Mouse (Mus musculus): ENCODE measurements at regions not wholly inside any gene's neighbourhood (a gene's known extent, or its start where the extent isn't known, plus 50 kb on each side); places are given as distances from the start of the nearest gene placed in this dataset.

DNA sequence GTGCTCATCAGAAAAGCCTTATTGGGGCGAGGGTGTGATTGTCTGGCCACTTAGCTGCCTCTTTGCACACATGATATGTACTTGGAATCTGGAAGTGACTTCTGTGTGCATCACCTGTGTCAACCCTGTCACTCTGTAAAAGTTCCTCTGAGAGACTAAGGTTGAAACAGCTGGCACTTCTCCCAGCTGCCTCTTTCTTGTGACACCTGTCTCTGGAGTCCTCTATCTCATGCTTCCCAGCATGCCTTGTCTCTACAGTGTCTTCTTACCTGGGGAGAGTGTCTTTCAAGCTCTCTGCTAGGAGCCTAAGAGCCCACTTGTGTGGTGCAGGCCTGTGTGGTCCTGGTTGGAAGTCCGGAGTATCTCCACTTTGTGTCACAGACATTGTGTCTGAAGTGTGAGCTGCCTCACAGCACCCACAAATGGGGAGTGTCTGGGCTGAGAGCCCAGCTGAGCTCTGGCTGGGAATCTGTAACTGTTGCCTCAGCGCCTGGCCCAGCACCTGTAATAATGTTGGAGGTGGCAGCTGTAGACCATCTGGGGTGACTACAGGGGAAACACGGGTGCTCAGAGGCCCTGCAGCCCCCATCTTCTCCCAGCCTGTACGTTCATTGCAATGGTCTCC lies 81.7 kb upstream of the Id2 start:
- no peak for DNase-seq

- no peak for DNase-seq
Observed at GRCm38 (mm10) chr12:25177827-25178226, 80.9 kb upstream of the Id2 start.

- DNase-seq = no peak
Observed at GRCm38 (mm10) chr12:25176565-25176964, 79.6 kb upstream of the Id2 start.

- DNase-seq = no peak
Observed at GRCm38 (mm10) chr12:25173064-25173463, 76.1 kb upstream of the Id2 start.

DNA sequence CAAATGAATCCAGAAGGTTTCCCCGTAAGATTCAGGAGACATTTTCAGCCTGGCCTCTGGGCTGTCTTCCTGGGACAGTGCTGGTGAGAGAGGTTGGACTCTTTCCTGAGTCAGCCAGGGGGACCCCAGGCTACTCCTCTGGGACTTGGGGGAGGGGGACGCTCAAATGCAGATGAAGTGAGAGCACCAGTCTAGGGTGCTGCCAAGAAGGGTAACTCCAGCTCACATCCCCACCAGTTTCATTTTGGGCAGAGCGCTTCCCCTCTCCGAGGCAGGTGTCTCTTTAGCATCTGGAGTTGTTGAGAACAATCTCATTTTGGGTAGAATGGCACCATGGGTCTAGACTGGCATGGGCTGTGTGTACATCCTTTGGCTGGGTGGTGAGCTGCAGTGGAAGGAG lies 75.5 kb upstream of the Id2 start:
- DNase-seq = no peak

- DNase-seq = no peak
Observed at GRCm38 (mm10) chr12:25169611-25170010, 72.7 kb upstream of the Id2 start.

GRCm38 (mm10) chr12:25168213-25168545 lies 71.2 kb upstream of the Id2 start:
- DNase-seq = no peak

DNA sequence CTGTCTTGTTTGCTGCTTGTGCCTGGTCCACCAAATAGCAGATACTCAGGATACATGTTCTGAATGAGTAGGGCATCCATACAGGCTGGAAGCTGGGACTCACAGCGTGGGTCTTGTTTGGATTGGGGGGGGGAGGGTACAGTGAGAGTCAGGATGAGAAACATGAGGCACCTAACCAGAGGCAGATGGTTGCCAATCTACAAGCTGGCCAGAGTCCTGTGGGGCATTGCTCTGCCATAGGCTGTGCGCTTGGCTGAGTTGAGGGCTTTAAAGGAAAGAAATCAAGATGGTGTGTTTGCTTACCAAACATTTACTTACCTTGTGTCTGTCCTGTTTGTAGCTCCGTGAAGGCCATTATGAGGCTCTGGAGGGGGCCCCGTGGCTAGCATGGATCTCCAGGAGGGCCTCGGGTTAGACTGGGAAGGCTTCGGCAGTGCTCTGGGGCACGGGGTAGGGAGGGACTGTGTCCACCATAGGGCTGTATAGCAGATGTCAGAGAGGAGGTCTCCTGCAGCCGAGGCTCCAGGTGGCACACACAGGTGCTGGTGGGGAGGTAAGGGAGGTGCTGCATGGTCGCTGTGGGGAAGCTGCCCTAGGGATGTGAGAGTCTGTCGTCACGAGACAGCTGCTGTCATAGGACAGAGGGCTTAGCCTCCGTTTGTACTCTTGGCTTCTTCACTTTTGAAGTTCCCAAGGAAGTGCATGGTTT lies 70.7 kb upstream of the Id2 start:
- DNase-seq = no peak

DNA sequence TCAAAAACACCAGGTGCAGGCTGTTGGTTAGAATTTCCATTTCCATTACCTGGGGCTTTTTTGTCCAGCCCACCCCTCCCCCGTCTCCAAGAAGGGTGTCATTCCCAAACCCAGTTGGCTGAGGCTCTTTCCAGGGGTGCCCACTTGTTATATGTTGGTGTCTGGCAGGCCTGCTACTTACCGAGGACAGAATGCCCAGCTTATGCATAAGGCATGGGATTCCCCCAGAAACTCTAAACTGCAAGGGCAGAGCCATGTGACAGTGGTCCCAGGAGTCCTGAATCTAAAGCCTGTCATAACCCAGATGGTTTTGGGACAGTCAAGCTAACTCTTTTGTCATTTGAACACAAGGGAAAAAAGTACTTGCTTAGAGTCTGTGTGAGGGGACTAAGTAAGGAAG lies 69.6 kb upstream of the Id2 start:
- DNase-seq = no peak

- no peak for DNase-seq
Observed at GRCm38 (mm10) chr12:25165650-25166049, 68.7 kb upstream of the Id2 start.

DNA sequence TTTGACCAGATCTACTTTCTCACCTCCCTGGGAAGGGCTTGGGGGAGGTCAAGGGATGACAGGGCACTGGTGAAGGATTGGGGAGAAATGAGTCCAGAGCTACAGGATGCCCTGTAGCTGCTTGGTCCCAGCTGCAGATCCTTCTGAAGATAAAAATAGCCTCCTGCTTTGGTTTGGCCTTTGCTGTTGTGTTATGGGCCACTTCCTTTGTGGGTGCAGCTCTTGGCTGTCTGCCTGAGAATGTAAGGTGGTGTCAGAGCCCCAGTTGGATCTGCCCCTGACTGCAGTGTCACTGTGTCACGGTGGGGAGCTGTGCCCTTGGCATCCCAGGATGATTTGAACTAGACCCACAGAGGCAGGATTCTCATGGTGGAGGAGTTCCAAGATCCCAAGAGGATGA lies 67.8 kb upstream of the Id2 start:
- DNase-seq = no peak

GRCm38 (mm10) chr12:25163541-25163940 lies 66.6 kb upstream of the Id2 start:
- peak; percentile 41 for DNase-seq

- no peak for DNase-seq
Observed at GRCm38 (mm10) chr12:25162843-25163242, 65.9 kb upstream of the Id2 start.

- no peak for DNase-seq
Observed at GRCm38 (mm10) chr12:25161939-25162338, 65.0 kb upstream of the Id2 start.

GRCm38 (mm10) chr12:25160990-25161843 lies 64.3 kb upstream of the Id2 start:
- peak; percentile 43 for DNase-seq

DNA sequence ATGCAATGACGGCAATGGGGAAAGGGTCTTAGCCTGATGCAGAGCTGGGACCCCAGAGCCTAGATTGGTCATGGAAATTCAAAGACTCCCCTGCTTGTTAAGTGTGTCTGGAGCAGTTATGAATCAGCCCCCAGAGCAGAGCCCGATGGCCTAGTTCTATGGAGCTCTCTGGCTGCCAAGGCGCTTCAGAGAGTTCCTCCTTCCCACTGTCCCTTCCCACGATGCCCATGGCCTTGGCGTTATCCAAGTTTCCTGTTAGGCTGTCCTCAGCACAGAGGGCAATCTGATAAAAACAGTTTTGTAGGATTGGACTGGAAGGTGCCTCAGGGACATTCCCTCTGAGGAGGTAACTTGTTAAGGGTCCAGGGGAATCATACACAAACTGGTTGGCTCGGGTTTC lies 62.2 kb upstream of the Id2 start:
- no peak for DNase-seq

- no peak for DNase-seq
Observed at GRCm38 (mm10) chr12:25157238-25157637, 60.3 kb upstream of the Id2 start.

GRCm38 (mm10) chr12:25155396-25155795 lies 58.5 kb upstream of the Id2 start:
- DNase-seq = no peak

GRCm38 (mm10) chr12:25148099-25148498 lies 51.2 kb upstream of the Id2 start:
- no peak for DNase-seq
